Mouse (Mus musculus): ENCODE results near the gene Syne1.

DNA sequence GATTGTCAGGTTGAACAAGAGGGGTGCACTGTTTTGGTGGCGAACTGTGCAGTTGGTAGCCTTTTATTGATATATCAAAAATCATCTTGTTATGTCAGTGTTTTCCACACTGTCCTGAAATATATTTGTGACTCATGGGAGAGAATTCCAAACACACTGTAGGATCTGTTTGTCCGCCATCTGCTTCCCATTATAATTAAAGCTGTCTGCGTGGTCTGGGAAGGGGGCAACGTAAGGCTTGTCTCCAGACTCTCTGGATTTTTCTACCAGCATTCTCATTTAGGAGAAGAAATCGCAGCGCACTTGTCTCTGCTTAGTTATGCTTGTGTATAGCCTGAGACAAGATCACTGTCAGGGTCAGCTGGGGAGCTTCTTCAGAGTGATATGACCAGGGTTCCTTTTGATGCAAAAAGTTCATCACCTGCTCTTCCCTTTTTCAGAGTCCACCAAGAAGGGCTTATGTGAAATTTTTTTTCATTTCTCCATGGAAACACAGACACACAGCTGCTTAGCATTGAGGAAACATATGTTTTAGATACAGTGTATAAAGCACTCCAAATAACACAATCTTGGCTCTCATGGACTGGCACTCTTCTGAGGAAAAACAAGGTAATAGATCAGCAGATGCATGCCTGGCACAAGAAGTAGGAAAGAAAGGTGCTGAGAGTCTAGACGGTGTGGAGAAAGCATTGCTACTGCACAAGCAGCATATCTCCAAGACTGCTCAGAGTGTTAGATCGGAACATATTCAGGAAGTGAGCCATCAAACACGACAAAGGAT, 316.4 kb downstream of the Syne1 start:
- no peak for TF ChIP-seq CHD1 (IDR thresholded peaks at IDR 0.05; ENCODE audit: low read depth, low read length)
- no peak for TF ChIP-seq EP300 (IDR thresholded peaks at IDR 0.05; ENCODE audit: low read depth in 1 of 2, low read length in 2 of 2)
- TF ChIP-seq MAFK (IDR thresholded peaks at IDR 0.05; ENCODE audit: borderline replicate concordance, low read depth, low read length), result no peak
- no peak for TF ChIP-seq TAL1 (IDR thresholded peaks at IDR 0.05; ENCODE audit: low read length)
- TF ChIP-seq USF1 (IDR thresholded peaks at IDR 0.05; ENCODE audit: low read depth, low read length), result no peak
- no peak for TF ChIP-seq MXI1 (IDR thresholded peaks at IDR 0.05; ENCODE audit: low read depth, low read length)
- no peak for TF ChIP-seq CTCF (IDR thresholded peaks at IDR 0.05 in 2 of 3, conservative IDR thresholded peaks at IDR 0.05 in 1 of 3; ENCODE audit: control insufficient read depth in 1 of 3, insufficient read depth in 1 of 3, low read depth in 2 of 3, low read length in 3 of 3, poor library complexity in 1 of 3, severe bottlenecking in 1 of 3)
- no peak for TF ChIP-seq RAD21 (IDR thresholded peaks at IDR 0.05; ENCODE audit: low read depth, low read length)
- no peak for TF ChIP-seq POLR2A (IDR thresholded peaks at IDR 0.05; ENCODE audit: control insufficient read depth in 1 of 2, insufficient read depth in 1 of 2, low read depth in 1 of 2, low read length in 2 of 2, poor library complexity in 1 of 2)
- TF ChIP-seq POLR2AphosphoS5 (IDR thresholded peaks at IDR 0.05; ENCODE audit: borderline replicate concordance, low read depth, low read length), result no peak
- no peak for TF ChIP-seq MAX (IDR thresholded peaks at IDR 0.05; ENCODE audit: low read length)
- TF ChIP-seq BHLHE40 (IDR thresholded peaks at IDR 0.05; ENCODE audit: borderline replicate concordance, low read depth, low read length), result no peak

Measured in MEL (cell line).